Mouse (Mus musculus): Measurements from ENCODE around the gene Gmip. TPM values are rescaled to one million over a fixed set of nuclear protein-coding genes. Genes with fewer than 3 reads are reported as not detected.

The Gmip gene
- polyA plus RNA-seq, 1 experiment: 4.7 TPM

GRCm38 (mm10) chr8:69864180-69864579 lies 55.7 kb downstream of the Gmip start:
- Histone ChIP-seq H3K27ac (replicated peaks; ENCODE audit: low read depth, low read length) (no peak overlapping the region), H3K4me1 (ENCODE audit: control insufficient read depth, insufficient read depth, insufficient read length, low read length) (peaks cover 5% of the 10 kb centered on the region; the same call in 1 of the 2 replicates), H3K4me3 (ENCODE audit: insufficient read depth, low read depth, low read length) (no peak overlapping the region)

GRCm38 (mm10) chr8:69867696-69868326 lies 59.3 kb downstream of the Gmip start:
- no peak overlapping the region; the same call in 1 of the 2 replicates for H3K27ac ChIP-seq (replicated peaks; ENCODE audit: low read depth, low read length)
- no peak overlapping the region for H3K4me3 ChIP-seq (ENCODE audit: insufficient read depth, low read depth, low read length)
- peaks cover 5% of the 10 kb centered on the region; the same call in 1 of the 2 replicates for H3K4me1 ChIP-seq (ENCODE audit: control insufficient read depth, insufficient read depth, insufficient read length, low read length)

GRCm38 (mm10) chr8:69870003-69870765 lies 61.7 kb downstream of the Gmip start:
- H3K4me1 ChIP-seq (ENCODE audit: control insufficient read depth, insufficient read depth, insufficient read length, low read length): peaks cover 5% of the 10 kb centered on the region; the same call in 1 of the 2 replicates
- no peak overlapping the region for H3K27ac ChIP-seq (replicated peaks; ENCODE audit: low read depth, low read length)
- no peak overlapping the region for H3K4me3 ChIP-seq (ENCODE audit: insufficient read depth, low read depth, low read length)

- H3K27ac ChIP-seq (replicated peaks; ENCODE audit: low read depth, low read length): no peak overlapping the region
- peaks cover 5% of the 10 kb centered on the region; the same call in 1 of the 2 replicates for H3K4me1 ChIP-seq (ENCODE audit: control insufficient read depth, insufficient read depth, insufficient read length, low read length)
These were observed 62.4 kb downstream of the Gmip start for GRCm38 (mm10) chr8:69870907-69871306.

More at GRCm38 (mm10) chr8:69870907-69871306, 62.4 kb downstream of the Gmip start:
- no peak overlapping the region for H3K4me3 ChIP-seq (ENCODE audit: insufficient read depth, low read depth, low read length)

Other genes with a start within 250 kb of the Gmip start
- gene Zfp868, start 183.1 kb upstream of the Gmip start, polyA plus RNA-seq (2012; ENCODE audit: insufficient read depth, insufficient read length, missing spikeins): 6.7 and 7.7 TPM in 2 replicates
- gene Zfp964, start 154.2 kb upstream of the Gmip start, polyA plus RNA-seq (2012; ENCODE audit: insufficient read depth, insufficient read length, missing spikeins): 1.8 and 2.6 TPM in 2 replicates
- gene Zfp869, start 98.0 kb upstream of the Gmip start, polyA plus RNA-seq (2012; ENCODE audit: insufficient read depth, insufficient read length, missing spikeins): 10.6 and 13.3 TPM in 2 replicates
- gene Zfp963, start 58.7 kb upstream of the Gmip start, polyA plus RNA-seq (2012; ENCODE audit: insufficient read depth, insufficient read length, missing spikeins): 1.6 and 2.2 TPM in 2 replicates
- gene Gm20422, start 33.8 kb upstream of the Gmip start, polyA plus RNA-seq (2012; ENCODE audit: insufficient read depth, insufficient read length, missing spikeins): not detected in 2 replicates
- 7.5 and 9.3 TPM in 2 replicates for gene Atp13a1, start 17.5 kb upstream of the Gmip start, polyA plus RNA-seq (2012; ENCODE audit: insufficient read depth, insufficient read length, missing spikeins)
- gene Zfp866, start 17.5 kb upstream of the Gmip start, polyA plus RNA-seq (2012; ENCODE audit: insufficient read depth, insufficient read length, missing spikeins): 5.3 and 8.6 TPM in 2 replicates
- not detected in 2 replicates for gene Lpar2, start 13.8 kb downstream of the Gmip start, polyA plus RNA-seq (2012; ENCODE audit: insufficient read depth, insufficient read length, missing spikeins)
- not detected in 2 replicates for gene Pbx4, start 23.8 kb downstream of the Gmip start, polyA plus RNA-seq (2012; ENCODE audit: insufficient read depth, insufficient read length, missing spikeins)
- gene Cilp2, start 79.0 kb downstream of the Gmip start, polyA plus RNA-seq (2012; ENCODE audit: insufficient read depth, insufficient read length, missing spikeins): not detected in 2 replicates
- gene Tssk6, start 93.5 kb downstream of the Gmip start, polyA plus RNA-seq (2012; ENCODE audit: insufficient read depth, insufficient read length, missing spikeins): not detected in 2 replicates
- 437 and 615 TPM in 2 replicates for gene Ndufa13, start 93.9 kb downstream of the Gmip start, polyA plus RNA-seq (2012; ENCODE audit: insufficient read depth, insufficient read length, missing spikeins)
- gene Yjefn3, start 94.0 kb downstream of the Gmip start, polyA plus RNA-seq (2012; ENCODE audit: insufficient read depth, insufficient read length, missing spikeins): 8.4 and 10.4 TPM in 2 replicates
- 33.7 and 35.6 TPM in 2 replicates for gene Gatad2a, start 187.7 kb downstream of the Gmip start, polyA plus RNA-seq (2012; ENCODE audit: insufficient read depth, insufficient read length, missing spikeins)
- gene Mau2, start 234.1 kb downstream of the Gmip start, polyA plus RNA-seq (2012; ENCODE audit: insufficient read depth, insufficient read length, missing spikeins): 12.3 and 16.4 TPM in 2 replicates
- gene Sugp1, start 234.1 kb downstream of the Gmip start, polyA plus RNA-seq (2012; ENCODE audit: insufficient read depth, insufficient read length, missing spikeins): 7.6 and 9.0 TPM in 2 replicates